Mouse (Mus musculus): Measurements from ENCODE around the gene Dcp1b.

GRCm38 (mm10) chr6:119217661-119218060 lies 42.6 kb downstream of the Dcp1b start:
- TF ChIP-seq EP300 (IDR thresholded peaks at IDR 0.05; ENCODE audit: low read depth), result no peak
- TF ChIP-seq CTCF (IDR thresholded peaks at IDR 0.05; ENCODE audit: low read depth), result no peak
